Mouse (Mus musculus) liver, adult 2 months (tissue): Measurements from ENCODE around the gene Ap2a1. TPM values are rescaled to one million over a fixed set of nuclear protein-coding genes. Genes with fewer than 3 reads are reported as not detected.
A peak's percentile ranks its signal among the peaks of the same experiment; 100 is the strongest.

Experiments used
- DNase-seq: peaks from one replicate; pipeline ENCODE4 v3.0.0-alpha.2; 2011; ENCODE audit warnings: low read depth, low spot score; ENCODE audit errors: extremely low read depth
- H3K27ac ChIP-seq: fragments of 200-500 bp; replicated peaks from 2 replicates; pipeline ENCODE4 v1.5.1; 2012; ENCODE audit warnings: low read depth, mild to moderate bottlenecking, control low read depth, inconsistent platforms, low read length; ENCODE audit not compliant: insufficient read depth
- H3K27me3 ChIP-seq: fragments of 200-500 bp; 2 replicates; pipeline ENCODE4 v1.6.1; 2012; ENCODE audit warnings: mild to moderate bottlenecking, moderate library complexity, low read length, inconsistent platforms; ENCODE audit not compliant: control insufficient read depth, insufficient read depth
- H3K36me3 ChIP-seq: fragments of 200-500 bp; 2 replicates; pipeline ENCODE4 v1.6.1; 2012; ENCODE audit warnings: low read length, inconsistent platforms; ENCODE audit not compliant: control insufficient read depth, insufficient read depth
- H3K4me1 ChIP-seq: fragments of 200-500 bp; 2 replicates; pipeline ENCODE4 v1.6.1; 2011; ENCODE audit warnings: low read length; ENCODE audit not compliant: control insufficient read depth, insufficient read depth
- H3K4me3 ChIP-seq: fragments of 200-500 bp; 2 replicates; pipeline ENCODE4 v1.5.1; 2011; ENCODE audit warnings: low read depth, mild to moderate bottlenecking, control low read depth, low read length, moderate library complexity; ENCODE audit not compliant: insufficient read depth
- H3K79me2 ChIP-seq: fragments of 200-500 bp; 2 replicates; pipeline ENCODE4 v1.6.1; 2012; ENCODE audit warnings: inconsistent platforms, mild to moderate bottlenecking, low read length, moderate library complexity; ENCODE audit not compliant: control insufficient read depth, insufficient read depth
- H3K9ac ChIP-seq: fragments of 200-500 bp; 2 replicates; pipeline ENCODE4 v1.6.1; 2012; ENCODE audit warnings: low read depth, mild to moderate bottlenecking, control low read depth, inconsistent platforms, low read length
- CTCF ChIP-seq: fragments of 200-500 bp; IDR thresholded peaks from 2 replicates; pipeline ENCODE4 v1.5.1; 2011; ENCODE audit warnings: low read depth, low read length, control low read depth
- POLR2A ChIP-seq: fragments of 200-500 bp; IDR thresholded peaks from 2 replicates; pipeline ENCODE4 v1.6.1; 2011; ENCODE audit warnings: low read length, control low read depth; ENCODE audit not compliant: insufficient read depth; ENCODE audit errors: extremely low read depth
- WGBS: fragments of 180-500 bp; shearing (Covaris S2); methylation state at CpG from one replicate; pipeline ENCODE4 v1.1.7; 2018; 5-methylcytosine and 5-hydroxymethylcytosine counted together
- polyA plus RNA-seq: library from polyadenylated mRNA; depleted of rRNA; stranded (reverse); fragments of >200 nt; gene quantifications from 2 replicates; pipeline ENCODE4 v1.2.3, GENCODE M21; 2012
- total RNA-seq: library from RNA; depleted of rRNA; stranded (reverse); fragments of >200 nt; gene quantifications from 2 replicates; pipeline ENCODE4 v1.2.3, GENCODE M21; 2014

Ap2a1 gene
- total and polyA plus RNA-seq, 2 experiments = 14.5 to 38.2 TPM

DNA sequence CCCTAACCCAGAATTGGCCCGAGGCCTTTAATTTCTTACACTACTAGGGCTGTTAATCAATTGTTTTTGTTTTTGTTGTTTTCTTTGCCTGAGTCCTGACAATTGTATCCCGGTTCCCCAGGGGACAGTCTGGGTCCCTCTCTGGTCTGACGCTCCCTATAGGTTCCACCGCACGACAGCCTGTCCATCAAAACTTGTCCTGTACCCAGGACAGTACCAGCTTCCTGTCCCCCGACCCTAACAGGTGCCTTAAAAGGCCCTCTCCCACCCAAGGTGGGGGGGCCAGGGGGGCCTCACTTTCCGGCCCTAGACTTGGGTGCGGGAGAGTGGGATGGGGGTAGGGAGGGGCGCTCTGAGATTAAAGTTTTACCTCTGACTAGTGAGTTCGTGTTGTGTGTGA, 74.3 kb downstream of the Ap2a1 start:
- TF ChIP-seq POLR2A (no peak), CTCF (no peak)
- Histone ChIP-seq H3K4me1 (peaks cover 26% of the 10 kb centered on the region), H3K79me2 (peaks cover 14% of the 10 kb centered on the region; the same call in 1 of the 2 replicates), H3K9ac (peak overlapping the region; percentile 87), H3K36me3 (no peaks in the 10 kb centered on the region), H3K27me3 (no peaks in the 10 kb centered on the region), H3K4me3 (peak overlapping the region; percentile 85), H3K27ac (peak overlapping the region; percentile 98)
- no peak for DNase-seq
- 11% methylated on average over 10 of the region's 10 CpGs for WGBS

DNA sequence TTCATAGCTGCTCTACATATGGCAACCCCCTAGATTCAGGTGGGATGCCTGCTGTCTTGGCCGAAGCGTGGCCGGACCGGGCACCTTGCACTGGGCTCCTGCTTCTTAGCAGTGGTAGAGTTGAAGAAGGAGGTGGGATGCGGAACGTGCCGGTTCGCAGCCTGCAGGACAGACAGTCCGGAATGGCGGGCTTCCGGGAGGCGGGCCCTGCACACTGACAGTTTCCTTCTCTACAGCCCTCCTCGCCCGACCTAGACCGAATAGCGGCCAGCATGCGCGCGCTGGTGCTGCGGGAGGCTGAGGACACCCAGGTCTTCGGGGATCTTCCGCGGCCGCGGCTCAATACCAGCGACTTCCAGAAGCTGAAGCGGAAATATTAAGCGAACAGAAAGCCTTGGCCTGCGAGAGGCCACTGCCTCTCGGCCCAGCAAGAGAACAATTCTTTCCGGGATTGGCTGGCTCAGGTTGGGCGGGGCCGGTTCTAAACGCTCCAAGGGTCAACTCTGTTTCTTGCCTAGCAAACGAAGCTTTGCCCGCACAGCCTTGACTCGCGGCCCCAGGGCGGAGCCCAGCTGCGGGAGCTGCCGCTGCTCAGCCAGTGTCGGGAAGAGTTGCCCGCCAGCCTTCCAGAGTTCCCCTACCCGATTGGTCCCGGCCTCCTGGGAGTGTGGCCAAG, 74.8 kb downstream of the Ap2a1 start:
- 3% methylated on average over 45 of the region's 45 CpGs for WGBS
- Histone ChIP-seq H3K27me3 (no peaks in the 10 kb centered on the region), H3K27ac (peak overlapping the region; percentile 98), H3K4me3 (peak overlapping the region; percentile 85), H3K4me1 (peaks cover 26% of the 10 kb centered on the region), H3K9ac (peak overlapping the region; percentile 87), H3K36me3 (no peaks in the 10 kb centered on the region), H3K79me2 (peaks cover 16% of the 10 kb centered on the region; the same call in 1 of the 2 replicates)
- peak; percentile 73 for TF ChIP-seq POLR2A
- TF ChIP-seq CTCF = no peak
- peak; percentile 95 for DNase-seq

DNA sequence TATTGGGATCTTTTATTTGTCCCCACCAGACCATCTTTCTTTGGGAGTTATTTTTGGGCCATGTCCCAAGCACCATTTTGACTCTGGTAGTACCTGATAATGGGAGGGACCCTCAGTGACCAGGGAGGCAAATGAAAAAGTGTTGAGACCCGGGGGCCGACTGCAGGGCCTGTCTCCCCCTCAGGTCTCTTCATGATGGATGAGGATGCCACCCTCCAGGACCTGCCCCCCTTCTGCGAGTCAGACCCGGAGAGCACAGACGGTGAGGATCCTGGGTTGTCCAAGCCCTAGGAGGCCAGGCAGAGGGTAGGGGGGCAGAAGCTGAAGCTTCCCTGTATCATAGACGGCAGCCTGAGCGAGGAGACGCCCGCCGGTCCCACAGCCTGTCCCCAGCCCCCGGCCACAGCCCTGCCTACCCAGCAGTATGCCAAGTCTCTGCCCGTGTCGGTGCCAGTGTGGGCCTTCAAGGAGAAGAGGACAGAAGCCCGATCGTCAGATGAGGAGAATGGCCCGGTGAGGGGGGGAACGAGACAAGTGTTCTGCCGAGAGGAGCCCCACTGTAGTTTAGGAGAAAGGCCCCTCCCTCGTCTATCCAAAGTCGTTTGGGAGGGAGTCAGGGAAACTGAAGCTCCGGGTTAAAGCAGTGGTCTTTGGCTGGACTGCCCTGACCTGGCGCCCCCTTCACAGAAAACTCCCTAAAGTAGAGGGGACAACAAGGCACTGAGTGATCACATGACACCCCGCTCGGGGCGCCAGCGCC, 75.5 kb downstream of the Ap2a1 start:
- DNase-seq = no peak
- Histone ChIP-seq H3K79me2 (peaks cover 16% of the 10 kb centered on the region; the same call in 1 of the 2 replicates), H3K9ac (peak overlapping the region; percentile 87), H3K4me1 (peaks cover 26% of the 10 kb centered on the region), H3K27ac (peak overlapping the region; percentile 98), H3K4me3 (peak overlapping the region; percentile 85), H3K36me3 (no peaks in the 10 kb centered on the region), H3K27me3 (no peaks in the 10 kb centered on the region)
- TF ChIP-seq POLR2A (no peak), CTCF (no peak)
- WGBS = 12% methylated on average over 26 of the region's 26 CpGs

DNA sequence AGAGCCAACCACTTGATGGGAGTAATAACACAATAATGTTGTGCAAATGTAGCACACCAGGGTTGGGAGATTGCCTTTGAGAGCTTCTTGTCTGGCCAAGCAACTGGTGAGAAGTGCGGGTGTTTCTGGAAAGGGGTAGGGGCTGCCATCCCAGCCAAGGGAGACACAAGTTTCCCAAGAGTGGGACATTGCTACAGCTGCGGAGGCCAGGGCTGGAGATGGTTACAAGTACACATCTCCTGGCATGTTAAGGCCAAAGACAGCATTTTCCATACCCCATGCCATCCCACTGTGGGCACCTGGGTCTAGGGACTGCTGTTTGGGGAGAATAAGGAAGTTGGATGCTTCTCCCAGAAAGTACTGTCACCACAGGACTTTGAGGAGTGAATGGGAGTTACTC, 76.2 kb downstream of the Ap2a1 start:
- DNase-seq = no peak
- no peak overlapping the region for H3K9ac ChIP-seq

DNA sequence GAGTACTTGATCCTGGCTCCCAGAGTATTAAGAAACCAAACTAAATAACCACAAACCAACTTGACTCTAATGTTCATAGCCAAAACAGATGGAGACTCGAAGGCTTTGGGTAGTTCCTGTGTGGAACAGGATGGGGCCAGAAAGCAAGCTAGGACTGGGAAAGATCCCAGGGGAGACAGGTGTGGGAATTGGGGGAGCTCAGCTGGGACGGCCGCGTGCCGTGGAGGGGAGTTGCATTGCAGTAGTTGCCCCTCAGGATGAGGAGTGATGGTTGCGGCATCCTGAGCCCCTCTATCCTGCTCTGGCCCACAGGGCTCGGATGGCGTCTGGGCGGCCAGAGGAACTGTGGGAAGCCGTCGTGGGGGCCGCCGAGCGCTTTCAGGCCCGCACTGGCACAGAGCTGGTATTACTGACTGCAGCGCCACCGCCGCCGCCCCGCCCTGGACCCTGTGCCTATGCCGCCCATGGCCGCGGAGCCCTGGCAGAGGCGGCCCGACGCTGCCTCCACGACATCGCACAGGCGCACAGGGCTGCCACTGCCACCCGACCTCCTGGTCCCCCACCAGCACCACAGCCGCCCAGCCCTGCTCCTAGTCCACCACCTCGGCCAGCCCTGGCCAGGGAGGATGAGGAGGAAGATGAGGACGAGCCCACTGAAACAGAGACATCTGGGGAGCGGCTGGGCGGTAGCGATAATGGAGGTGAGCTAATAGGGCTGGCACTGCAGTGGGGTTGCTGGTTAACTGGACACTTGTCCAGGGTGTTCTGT, 76.9 kb downstream of the Ap2a1 start:
- no peak for TF ChIP-seq POLR2A
- no peak for TF ChIP-seq CTCF
- H3K36me3 ChIP-seq = no peaks in the 10 kb centered on the region
- WGBS = 92% methylated on average over 36 of the region's 36 CpGs
- no peaks in the 10 kb centered on the region for H3K27me3 ChIP-seq
- no peak for DNase-seq
- peaks cover 20% of the 10 kb centered on the region; the same call in 1 of the 2 replicates for H3K79me2 ChIP-seq
- H3K27ac ChIP-seq = no peak overlapping the region
- no peak overlapping the region for H3K9ac ChIP-seq
- H3K4me3 ChIP-seq = no peak overlapping the region
- H3K4me1 ChIP-seq = peaks cover 27% of the 10 kb centered on the region

More for the DNA sequence above, 76.2 kb downstream of the Ap2a1 start:
- Histone ChIP-seq H3K4me1 (peaks cover 22% of the 10 kb centered on the region), H3K4me3 (no peak overlapping the region), H3K36me3 (no peaks in the 10 kb centered on the region), H3K27me3 (no peaks in the 10 kb centered on the region), H3K79me2 (peaks cover 19% of the 10 kb centered on the region; the same call in 1 of the 2 replicates), H3K27ac (no peak overlapping the region)
- TF ChIP-seq CTCF = no peak
- no peak for TF ChIP-seq POLR2A
- 95% methylated on average over 2 of the region's 2 CpGs for WGBS
